Mouse (Mus musculus) kidney, postnatal 36 days (tissue): ENCODE data around the gene Prkd2.

Experiments
- DNase-seq, 2 experiments: peaks; one replicate each; pipeline ENCODE4 v3.0.0; 2021 to 2022; ENCODE audit warnings: mixed read lengths in 2 of 2

The Prkd2 gene

GRCm38 (mm10) chr7:16842645-16843063 is at the start of gene Prkd2:
Gene Prkd2, plus strand, starts transcription at chr7:16842902.
- peak; percentile 95 to 96 for DNase-seq

DNA sequence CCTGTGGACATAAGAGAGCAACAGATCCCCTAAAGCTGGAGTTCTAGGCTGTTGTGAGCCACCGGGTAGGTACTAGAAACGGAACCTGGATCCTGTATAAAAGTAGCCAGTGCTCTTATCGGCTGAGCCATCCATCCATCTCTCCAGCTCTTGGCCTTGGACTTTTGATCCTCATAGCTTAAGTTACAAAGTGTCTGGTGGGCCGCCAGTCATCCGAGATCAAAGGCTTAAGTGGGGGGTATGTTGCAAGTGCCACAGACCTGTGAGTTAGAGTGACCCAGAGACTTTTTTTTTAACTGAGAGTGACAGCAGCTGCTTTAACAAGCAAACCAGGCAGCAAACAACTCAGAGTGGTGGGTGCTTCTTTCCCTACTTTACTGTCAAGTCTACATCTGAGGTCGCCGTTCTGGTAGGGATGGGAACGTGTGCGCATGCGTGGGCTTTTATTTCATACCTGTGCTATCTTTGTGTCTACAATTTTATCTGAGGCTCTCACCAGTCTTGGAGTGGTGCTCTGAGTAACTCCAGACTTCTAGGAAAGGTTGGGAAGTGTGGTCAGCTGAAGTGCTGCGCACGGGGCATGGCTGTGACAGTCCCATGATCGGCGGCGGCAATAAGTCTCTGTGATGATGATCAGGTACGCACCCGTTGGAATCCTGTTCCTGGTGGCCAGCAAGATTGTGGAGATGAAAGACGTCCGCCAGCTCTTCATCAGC is 49.5 kb upstream of the Prkd2 start:
- DNase-seq: no peak

DNA sequence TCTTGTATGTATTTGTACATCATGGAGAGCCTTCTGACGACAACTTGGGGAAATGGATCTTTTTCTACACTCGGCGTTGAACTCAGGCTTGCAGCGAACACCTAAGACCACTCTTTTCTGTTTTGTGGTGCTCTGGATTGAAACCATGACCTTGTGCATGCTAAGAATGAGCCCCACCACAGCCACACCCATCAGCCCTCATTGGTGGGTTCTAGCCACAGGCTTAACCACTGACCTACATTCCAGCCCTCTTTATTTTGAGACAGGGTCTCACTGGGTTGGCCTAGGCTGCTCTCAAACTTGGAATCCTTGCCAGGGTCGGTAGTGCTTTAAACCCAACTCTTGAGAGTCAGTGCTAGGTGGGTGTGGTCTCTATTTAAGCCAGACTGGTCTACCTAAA is 47.8 kb upstream of the Prkd2 start:
- no peak for DNase-seq

GRCm38 (mm10) chr7:16804409-16805028 is 38.2 kb upstream of the Prkd2 start:
- DNase-seq: peak in 1 of 2 experiments; percentile 19

GRCm38 (mm10) chr7:16807936-16808335 is 34.8 kb upstream of the Prkd2 start:
- peak in 1 of 2 experiments; percentile 64 for DNase-seq

DNA sequence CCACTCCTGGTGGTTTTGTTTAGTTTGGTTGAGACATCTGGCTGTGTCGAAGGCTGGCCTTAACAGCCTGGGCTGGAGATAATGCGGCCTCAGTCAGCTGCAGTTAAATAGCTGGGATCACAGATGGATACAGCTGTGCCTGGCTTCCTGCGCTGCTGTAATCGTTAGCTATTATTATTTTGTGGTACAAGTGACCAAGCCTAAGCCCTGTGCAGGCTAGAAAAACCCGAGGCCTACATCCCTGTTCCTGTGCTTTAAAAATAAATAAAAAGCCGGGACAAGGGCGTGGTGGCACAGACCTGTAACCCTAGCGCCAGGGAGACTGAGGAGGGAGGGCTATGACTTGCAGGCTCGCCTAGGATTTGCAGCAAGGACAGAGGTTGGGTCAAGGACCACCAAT is 34.1 kb upstream of the Prkd2 start:
- DNase-seq: no peak

DNA sequence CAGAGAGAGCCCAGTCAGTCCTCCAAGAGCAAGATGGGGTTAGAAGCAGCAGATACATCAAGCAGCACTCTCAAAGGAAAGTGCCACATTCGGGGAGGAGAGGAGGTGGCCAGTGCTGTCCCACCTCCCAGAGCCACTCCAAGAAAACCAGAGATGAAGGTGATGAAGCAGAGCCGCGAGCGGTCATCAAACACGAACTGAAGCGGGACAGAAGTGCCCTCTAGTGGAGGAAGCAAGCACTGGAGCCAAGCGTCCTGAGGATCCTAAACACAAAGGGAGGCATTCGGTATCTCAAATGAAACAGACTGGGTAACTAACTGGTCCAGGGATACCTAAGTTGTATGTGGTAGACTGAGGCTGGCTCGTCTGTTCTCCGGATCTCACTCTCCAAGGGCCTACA is 33.0 kb upstream of the Prkd2 start:
- peak; percentile 63 to 84 for DNase-seq

GRCm38 (mm10) chr7:16810399-16810919 is 32.2 kb upstream of the Prkd2 start:
- DNase-seq: no peak

DNA sequence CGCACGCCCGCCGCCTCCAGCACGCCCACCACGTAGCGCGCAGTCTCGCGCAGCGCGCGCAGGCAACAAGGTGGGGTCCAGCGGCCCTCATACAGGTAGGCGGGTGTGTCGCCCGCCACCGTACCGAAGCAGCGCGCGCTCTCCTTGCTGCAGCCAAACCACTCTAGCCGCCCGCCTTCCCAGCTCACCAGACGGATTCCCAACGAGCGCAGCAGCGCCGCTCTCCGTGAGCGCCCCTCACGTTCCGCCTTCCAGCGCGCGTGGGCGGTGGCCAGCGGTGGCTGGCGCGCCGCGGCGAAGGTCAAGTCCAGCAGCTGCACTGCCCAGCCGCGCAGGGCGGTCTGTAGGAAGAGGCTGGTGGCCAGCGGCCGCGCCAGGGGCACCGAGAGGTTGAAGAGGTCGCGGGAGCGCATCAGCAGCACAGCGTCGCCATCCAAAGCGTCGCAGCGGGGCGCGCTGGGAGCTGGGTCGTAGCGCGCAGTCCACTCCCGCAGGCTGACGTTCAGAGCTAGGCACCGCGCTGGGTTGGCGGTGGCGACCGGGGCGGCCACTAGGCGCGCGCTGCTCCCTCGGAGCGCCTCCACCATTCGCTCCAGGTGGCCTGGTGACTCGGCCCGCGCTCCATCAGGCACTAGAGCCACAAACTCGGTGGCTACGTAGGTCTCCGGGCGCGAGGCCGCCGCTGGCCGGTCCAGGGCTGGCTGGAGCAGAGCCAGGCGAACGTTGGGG is 31.6 kb upstream of the Prkd2 start:
- DNase-seq: peak in 1 of 2 experiments; percentile 25

DNA sequence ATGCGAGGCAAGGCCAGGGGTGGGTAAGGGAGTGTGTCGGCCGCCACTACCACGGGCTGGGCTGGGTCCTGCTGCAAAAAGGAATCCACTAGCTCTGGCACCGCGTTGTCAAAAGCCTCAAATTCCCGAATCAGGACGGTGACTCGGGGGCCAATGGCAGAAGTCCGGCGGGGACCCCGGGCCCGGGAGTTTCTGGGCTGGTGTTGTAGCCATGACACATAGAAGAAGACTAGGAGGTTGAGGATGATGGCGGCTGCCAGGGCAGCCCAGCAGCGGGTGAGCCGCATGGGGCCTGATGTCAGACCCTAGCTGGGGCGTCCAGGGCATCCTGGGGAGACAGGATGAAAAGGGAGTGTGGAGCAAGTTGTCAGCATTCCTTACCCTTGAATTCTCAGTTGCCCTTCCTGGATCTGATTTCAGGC is 31.0 kb upstream of the Prkd2 start:
- no peak for DNase-seq

DNA sequence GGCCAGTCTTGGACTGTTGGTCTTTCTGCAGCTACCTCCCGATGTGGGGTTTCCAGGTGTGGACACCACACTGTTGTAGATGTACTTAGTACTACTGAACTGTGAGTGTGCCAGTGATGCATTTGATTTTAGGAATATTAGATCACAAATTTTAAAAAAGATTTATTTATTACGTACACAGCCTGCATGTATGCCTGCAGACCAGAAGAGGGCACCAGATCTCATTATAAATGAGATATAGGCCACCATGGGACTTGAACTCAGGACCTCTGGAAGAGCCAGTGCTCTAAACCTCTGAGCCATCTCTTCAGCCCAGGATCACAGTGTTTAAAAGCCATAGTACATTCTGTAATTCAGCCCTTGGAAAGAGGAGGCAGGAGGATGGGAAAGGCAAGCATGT is 30.2 kb upstream of the Prkd2 start:
- no peak for DNase-seq

GRCm38 (mm10) chr7:16815351-16815941 is 27.3 kb upstream of the Prkd2 start, which contains the start of gene Strn4:
Gene Strn4, plus strand, starts transcription at chr7:16815889.
- peak in 1 of 2 experiments; percentile 28 for DNase-seq

GRCm38 (mm10) chr7:16816078-16816474 is 26.6 kb upstream of the Prkd2 start:
- peak; percentile 79 to 89 for DNase-seq

DNA sequence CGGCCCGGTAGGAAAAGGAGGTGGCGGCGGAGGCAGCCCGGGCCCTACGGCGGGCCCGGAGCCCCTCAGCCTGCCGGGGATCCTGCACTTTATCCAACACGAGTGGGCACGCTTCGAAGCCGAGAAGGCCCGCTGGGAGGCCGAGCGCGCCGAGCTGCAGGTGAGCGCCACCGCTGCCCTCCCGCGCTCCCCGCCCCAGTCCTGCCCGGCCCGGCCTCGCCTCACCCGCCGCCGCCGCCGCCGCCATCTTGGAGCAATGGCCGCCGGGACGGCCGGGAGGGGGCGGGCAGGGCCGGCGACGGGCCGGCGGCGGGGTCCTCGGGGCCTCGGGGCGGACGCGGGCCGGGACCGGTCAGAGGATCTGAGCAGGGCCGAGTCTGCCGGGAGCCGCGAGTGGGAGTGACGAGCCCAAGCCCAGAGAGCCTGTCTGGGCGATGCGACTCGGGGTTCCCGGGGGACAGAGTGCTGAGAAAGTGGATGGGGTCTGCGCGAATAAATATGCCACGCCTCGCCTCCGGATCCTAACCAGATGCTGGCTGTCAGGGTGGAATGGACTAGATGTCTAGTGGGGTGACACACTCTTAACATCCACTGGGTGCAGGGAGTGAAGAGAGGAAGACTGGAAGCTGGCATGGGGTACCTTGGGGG is 26.1 kb upstream of the Prkd2 start, which contains the start of gene Fkrp:
Fkrp (minus strand) TSS at position 258 of the 648 bp plus-strand sequence.
- DNase-seq: peak; percentile 35 to 84

DNA sequence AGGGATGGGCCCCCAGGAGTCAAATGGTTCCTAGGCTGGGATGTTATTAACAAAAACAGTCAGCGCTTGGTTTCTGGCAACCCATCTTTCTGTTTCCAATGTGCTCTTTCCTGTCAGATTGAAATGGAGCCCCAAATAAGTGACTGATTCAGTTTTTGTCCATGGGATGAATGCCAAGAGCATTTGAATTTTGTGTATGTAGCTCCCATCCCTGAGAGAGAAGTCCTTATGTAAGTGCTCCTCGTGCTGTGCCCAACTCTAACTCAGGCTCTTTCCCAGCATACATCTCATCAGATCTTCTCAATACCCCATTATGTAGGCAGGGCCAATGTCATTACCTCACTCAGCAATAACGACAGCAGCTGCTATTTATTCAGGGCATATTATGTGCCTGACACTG is 25.0 kb upstream of the Prkd2 start:
- DNase-seq: no peak

- no peak for DNase-seq
Observed at GRCm38 (mm10) chr7:16819794-16820193, 22.9 kb upstream of the Prkd2 start.

- no peak for DNase-seq
Observed at GRCm38 (mm10) chr7:16820271-16820763, 22.4 kb upstream of the Prkd2 start.

DNA sequence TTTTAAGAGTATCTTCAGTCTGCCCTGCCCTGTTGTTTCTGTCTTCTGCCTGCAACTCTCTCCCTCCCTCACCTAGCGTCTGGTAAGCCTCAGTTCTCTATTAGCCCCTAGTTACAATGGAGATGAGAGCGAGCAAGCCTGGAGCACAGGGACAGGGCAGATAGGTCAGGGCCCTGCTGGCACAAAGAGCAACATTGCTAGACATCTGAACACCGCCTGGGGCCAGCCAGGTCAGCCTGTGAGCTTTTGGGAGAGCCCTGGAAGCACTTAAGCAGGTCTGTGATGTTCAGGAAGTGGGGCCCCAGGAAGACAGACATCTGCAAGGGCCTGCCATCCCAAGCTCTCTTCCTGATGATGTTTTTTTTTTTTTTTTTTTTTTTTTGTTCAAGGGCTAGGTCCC is 21.6 kb upstream of the Prkd2 start:
- DNase-seq: peak in 1 of 2 experiments; percentile 20

- no peak for DNase-seq
Observed at GRCm38 (mm10) chr7:16821669-16822101, 21.0 kb upstream of the Prkd2 start.

DNA sequence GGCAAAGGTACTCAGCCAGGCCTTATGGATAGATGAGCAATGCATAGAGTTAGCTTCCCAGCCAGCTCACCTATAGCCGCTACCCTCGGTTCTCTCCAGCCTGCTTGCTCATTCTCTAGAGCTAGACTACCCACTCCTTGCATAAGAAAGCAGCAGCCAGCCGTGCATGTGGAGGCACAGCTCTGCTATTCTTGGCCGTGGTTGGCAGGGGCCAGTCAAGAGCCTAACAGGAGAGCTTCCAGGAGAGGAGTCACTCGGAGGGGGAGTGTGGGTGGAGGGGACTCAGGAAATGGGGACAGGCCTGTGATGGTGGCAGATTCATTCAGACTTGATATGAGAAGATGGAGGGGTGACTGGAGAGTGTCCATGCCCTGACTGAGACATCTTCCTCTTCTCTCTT is 19.0 kb upstream of the Prkd2 start:
- DNase-seq: no peak

DNA sequence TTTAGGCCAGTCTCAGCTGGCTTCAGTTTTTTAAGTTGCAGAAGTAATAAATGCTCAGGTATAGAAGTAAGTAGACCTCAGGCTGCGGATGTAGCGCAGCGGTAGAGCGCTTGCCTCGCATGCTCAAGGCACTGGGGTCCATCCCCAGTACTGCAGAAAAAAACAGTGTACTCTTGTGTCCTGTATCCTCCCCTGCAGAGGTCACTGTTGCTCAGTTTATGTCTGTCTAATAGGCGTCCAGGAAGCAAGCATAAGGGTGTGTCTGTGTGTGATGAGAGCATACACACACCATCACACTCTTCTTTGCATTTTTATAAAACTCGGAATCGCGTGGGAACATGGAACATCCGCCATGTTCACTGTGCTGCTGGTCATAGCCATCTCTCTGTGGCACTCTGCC is 16.9 kb upstream of the Prkd2 start:
- DNase-seq: peak; percentile 44 to 54

GRCm38 (mm10) chr7:16826571-16826970 is 16.1 kb upstream of the Prkd2 start:
- no peak for DNase-seq
